Mouse (Mus musculus): Measurements from ENCODE around the gene Peg3.
A peak's percentile ranks its signal among the peaks of the same experiment; 100 is the strongest.
"Not testable (repeated sequence)": the region's sequence is repeated elsewhere in the genome, so short reads cannot be mapped to it uniquely, and the experiment has no call there.

The Peg3 gene

GRCm38 (mm10) chr7:6730241-6730640 lies at the start of gene Peg3, which contains the start of gene Usp29:
Gene Peg3 (minus strand): TSS chr7:6730431.
Gene Usp29 (plus strand): TSS chr7:6730578.
- DNase-seq (ENCODE audit: low read depth, low spot score): no peak

- DNase-seq (ENCODE audit: low read depth, low spot score): no peak
These were observed 48.9 kb upstream of the Peg3 start for GRCm38 (mm10) chr7:6779172-6779571.

GRCm38 (mm10) chr7:6777689-6778088 lies 47.5 kb upstream of the Peg3 start:
- DNase-seq (ENCODE audit: low read depth, low spot score): no peak

- DNase-seq (ENCODE audit: low read depth, low spot score): no peak
These were observed 46.9 kb upstream of the Peg3 start for GRCm38 (mm10) chr7:6777107-6777506.

GRCm38 (mm10) chr7:6776314-6777059 lies 46.3 kb upstream of the Peg3 start:
- no peak for DNase-seq (ENCODE audit: low read depth, low spot score)

GRCm38 (mm10) chr7:6773865-6774413 lies 43.7 kb upstream of the Peg3 start:
- DNase-seq (ENCODE audit: low read depth, low spot score): not testable (repeated sequence)

GRCm38 (mm10) chr7:6770286-6770685 lies 40.1 kb upstream of the Peg3 start:
- peak; percentile 60 for DNase-seq (ENCODE audit: low read depth, low spot score)

GRCm38 (mm10) chr7:6765240-6765639 lies 35.0 kb upstream of the Peg3 start:
- no peak for DNase-seq (ENCODE audit: low read depth, low spot score)

GRCm38 (mm10) chr7:6760170-6760569 lies 29.9 kb upstream of the Peg3 start:
- peak; percentile 61 for DNase-seq (ENCODE audit: low read depth, low spot score)

- no peak for DNase-seq (ENCODE audit: low read depth, low spot score)
These were observed 29.5 kb upstream of the Peg3 start for GRCm38 (mm10) chr7:6759698-6760097.

- DNase-seq (ENCODE audit: low read depth, low spot score): no peak
These were observed 26.6 kb upstream of the Peg3 start for GRCm38 (mm10) chr7:6756777-6757291.

GRCm38 (mm10) chr7:6753440-6753839 lies 23.2 kb upstream of the Peg3 start:
- no peak for DNase-seq (ENCODE audit: low read depth, low spot score)

- no peak for DNase-seq (ENCODE audit: low read depth, low spot score)
These were observed 19.0 kb upstream of the Peg3 start for GRCm38 (mm10) chr7:6749196-6749595.

GRCm38 (mm10) chr7:6744281-6744904 lies 14.2 kb upstream of the Peg3 start:
- DNase-seq (ENCODE audit: low read depth, low spot score): no peak

- no peak for DNase-seq (ENCODE audit: low read depth, low spot score)
These were observed 5.8 kb upstream of the Peg3 start for GRCm38 (mm10) chr7:6736060-6736459.

GRCm38 (mm10) chr7:6731930-6732329 lies 1.7 kb upstream of the Peg3 start:
- no peak for DNase-seq (ENCODE audit: low read depth, low spot score)

- DNase-seq (ENCODE audit: low read depth, low spot score): no peak
These were observed 1.1 kb upstream of the Peg3 start for GRCm38 (mm10) chr7:6731373-6731772.

- no peak for DNase-seq (ENCODE audit: low read depth, low spot score)
These were observed 570 bp upstream of the Peg3 start for GRCm38 (mm10) chr7:6730801-6731200.

GRCm38 (mm10) chr7:6729061-6729817 lies 992 bp downstream of the Peg3 start:
- DNase-seq (ENCODE audit: low read depth, low spot score): peak; percentile 91

- peak; percentile 94 for DNase-seq (ENCODE audit: low read depth, low spot score)
These were observed 1.8 kb downstream of the Peg3 start for GRCm38 (mm10) chr7:6728263-6728931.

- peak; percentile 94 for DNase-seq (ENCODE audit: low read depth, low spot score)
These were observed 2.7 kb downstream of the Peg3 start for GRCm38 (mm10) chr7:6727351-6728121.

Measured in WW6 (cell line).